Mouse (Mus musculus): ENCODE measurements around the gene Palm2. TPM values are rescaled to one million over a fixed set of nuclear protein-coding genes. Genes with fewer than 3 reads are reported as not detected.
A peak's percentile ranks its signal among the peaks of the same experiment; 100 is the strongest.

The Palm2 gene
- total RNA-seq, 2 experiments from 2014 or later: 10.3 to 43.5 TPM

DNA sequence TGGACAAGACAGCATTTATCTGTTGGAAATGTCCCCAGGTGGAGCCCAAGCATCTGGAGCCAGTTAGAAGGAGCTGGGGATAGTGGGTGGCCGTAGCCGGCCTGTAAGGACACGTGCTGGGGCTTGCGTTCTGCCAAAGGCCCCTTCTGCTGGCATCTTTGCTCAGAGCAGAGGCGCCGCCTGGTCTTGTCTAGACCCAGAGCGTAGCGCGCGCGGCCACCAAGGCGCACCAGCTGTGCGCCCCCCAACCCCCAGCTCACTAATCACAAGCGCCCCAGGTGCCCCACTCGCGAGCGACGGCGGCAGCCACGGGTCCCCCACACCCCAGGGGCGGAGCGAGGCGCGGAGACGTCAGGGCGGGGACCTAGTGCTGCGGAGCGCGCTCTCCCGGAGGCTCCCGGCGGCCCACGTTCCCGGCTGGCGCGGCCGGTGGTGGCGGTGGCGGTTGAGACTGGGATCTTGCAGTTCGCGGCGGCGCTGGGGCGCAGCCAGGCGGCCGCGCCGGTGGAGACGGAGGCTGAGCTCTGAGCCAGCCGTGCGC lies 133.7 kb downstream of the Palm2 start, which contains the start of gene Pakap:
Gene Pakap (plus strand): TSS at position 514 of the 541 bp plus-strand sequence.
- peak; percentile 63 to 72 for DNase-seq (ENCODE audit: low spot score in 2 of 2)

DNA sequence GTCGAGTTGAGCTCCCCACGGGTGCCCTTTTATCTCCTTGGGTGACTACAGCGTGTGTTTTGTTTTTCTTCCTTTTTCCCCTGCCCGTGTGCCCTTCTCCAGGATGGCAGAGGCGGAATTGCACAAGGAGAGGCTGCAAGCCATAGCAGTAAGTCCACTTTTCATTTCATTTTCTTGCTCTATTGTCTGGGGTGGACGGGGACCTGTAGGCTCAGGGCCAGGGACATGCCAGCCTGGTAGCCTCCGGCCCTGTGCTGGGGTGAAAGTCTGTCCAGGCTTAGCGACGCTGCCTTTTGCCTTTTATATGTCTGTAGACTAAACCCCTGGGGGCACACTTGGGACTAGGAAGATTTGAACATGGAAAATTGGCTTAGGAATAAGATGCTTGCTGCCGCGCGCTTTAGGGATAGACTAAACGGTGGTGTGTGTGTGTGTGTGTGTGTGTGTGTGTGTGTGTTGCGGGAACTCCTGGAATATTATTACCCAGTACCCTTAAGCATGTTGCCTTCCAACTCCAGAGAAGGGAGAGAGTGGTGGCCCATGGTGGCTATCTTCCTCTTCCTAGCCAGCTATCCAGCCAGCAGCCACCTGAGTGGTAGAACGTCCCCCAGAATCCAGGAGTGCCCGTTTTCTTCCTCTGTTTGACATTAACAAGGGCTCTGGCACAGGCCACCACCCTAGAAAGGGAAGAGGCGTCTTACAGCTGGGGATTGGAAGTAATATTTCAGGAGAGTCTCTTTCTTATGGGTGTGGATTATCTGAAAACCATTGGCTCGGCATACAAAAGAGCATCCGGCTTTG lies 134.4 kb downstream of the Palm2 start:
- no peak for DNase-seq (ENCODE audit: low spot score in 2 of 2)

DNA sequence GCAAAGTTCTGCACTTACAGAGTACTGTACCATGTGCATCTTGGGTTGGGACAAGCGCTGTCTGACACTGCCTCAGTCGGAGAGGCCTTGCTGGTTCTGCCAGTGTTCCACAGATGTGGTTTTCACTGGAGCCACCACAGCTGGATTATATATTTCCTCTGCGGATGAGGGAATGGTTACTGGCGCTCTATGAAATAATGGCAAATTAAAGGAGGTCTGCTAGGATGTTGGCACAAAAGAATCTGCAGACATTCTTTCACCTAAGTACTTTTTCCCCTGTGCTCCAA lies 135.0 kb downstream of the Palm2 start:
- DNase-seq (ENCODE audit: low spot score in 2 of 2): no peak

DNA sequence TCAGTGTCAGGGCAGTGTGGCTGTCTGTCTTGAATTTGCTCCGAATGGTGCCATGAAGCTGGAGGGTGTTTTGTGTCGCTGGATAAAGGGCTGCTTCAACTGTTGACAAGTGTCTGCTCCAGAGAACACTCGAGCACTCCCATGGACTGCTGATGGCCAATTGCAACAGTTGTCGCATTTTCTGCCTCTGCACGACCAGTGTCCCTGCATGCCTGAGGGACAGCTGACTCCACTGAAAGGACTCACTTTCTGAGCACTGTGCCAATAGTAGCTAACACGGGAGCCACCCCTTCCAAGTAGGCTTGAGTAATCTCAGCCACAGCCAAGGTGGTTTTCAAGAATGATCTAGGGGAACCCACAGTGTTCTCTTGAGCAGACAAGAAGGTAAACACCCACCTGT lies 135.7 kb downstream of the Palm2 start:
- no peak for DNase-seq (ENCODE audit: low spot score in 2 of 2)

DNA sequence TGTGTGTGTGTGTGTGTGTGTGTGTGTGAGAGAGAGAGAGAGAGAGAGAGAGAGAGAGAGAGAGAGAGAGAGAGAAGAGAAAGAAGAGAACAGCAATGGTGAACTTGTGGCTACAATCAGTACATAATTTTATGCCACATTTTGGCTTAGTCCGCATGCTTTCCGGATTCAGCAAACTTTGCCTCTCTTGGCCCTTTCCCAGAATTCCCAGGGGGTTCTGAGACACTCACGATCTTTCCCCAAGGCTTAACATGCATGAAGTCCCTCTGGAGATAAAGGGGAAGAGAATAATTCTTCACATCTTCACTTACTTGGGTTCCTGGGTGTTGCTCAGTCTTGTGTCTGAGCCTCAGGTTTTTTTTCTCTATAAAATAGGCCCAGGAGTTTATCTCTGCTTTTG lies 136.2 kb downstream of the Palm2 start:
- DNase-seq (ENCODE audit: low spot score in 2 of 2): no peak

DNA sequence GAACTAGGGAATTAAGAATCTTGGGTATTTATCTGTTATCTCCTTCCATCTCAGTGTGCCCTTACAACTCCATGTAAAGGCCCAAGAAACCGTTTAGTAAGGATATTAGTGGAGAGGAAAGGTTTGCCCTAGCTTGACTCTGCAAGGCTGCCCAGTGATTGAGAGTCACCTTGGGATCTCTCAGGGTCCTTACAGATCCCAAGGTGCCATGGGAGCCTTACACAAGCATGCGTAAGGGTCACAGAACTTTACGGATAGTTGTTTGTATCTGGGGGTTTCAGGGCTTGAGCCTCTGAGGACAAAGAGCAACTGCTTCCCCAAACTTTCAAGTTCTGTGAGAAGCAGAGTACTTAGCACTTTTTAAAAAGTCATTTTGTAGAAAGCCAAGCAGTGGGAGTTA lies 140.1 kb downstream of the Palm2 start:
- DNase-seq (ENCODE audit: low spot score in 2 of 2): no peak

DNA sequence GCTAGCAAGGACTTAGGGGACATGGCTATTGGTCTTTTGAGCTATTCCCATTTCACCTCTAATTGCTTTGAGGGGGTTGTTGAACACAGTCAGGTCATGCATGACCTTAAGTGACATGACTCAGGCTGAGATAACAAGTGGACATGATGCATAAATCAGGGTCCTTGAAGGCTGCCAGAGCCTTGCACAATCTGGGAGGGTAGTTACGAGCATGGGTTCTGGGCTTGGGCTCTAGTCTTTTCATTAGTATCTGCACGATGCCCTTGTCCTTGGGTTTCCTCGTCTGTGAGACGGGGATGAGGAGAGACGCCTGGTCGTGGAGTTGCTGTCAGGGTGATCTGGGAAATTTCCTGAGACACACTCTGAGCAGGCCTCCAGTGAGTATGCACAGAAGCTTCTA lies 140.6 kb downstream of the Palm2 start:
- peak in 1 of 2 experiments; percentile 52 for DNase-seq (ENCODE audit: low spot score in 2 of 2)

DNA sequence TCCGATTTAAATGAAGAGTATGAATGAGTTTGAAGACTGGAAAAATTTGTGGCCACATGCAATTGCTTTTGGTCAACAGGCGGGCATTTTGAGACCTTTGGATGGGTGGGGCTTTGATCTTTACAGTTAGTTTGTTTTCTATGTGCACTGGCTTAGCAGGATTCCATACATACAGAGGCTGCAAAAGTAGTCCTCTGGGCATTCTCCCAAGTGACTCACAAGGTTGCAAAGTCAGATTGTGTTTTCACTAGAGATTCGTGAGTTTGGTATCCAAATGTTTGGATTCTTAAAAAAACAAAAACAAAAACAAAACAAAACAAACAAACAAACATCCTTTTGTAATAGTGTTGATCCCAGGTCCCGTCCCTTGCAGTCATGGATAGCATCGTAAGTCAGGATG lies 141.6 kb downstream of the Palm2 start:
- DNase-seq (ENCODE audit: low spot score in 2 of 2): no peak

DNA sequence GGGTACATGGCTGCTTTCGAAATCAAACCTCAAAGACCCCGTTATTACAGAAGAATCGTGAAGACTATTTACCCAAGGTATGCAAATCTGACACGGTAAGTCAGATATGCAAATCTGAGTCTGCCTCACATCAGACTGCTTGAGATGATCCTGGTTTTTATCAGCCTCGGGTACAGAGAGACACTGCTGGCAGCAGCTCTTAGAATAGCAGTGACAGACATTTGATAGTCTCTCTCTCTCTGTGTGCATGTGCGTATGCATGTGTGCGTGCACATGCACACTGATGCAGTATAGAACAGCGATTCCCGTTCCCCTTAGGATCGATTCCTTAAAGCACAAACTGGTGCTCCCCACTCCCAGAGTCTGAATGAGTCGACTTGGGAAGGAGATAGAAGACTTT lies 142.0 kb downstream of the Palm2 start:
- DNase-seq (ENCODE audit: low spot score in 2 of 2): no peak

DNA sequence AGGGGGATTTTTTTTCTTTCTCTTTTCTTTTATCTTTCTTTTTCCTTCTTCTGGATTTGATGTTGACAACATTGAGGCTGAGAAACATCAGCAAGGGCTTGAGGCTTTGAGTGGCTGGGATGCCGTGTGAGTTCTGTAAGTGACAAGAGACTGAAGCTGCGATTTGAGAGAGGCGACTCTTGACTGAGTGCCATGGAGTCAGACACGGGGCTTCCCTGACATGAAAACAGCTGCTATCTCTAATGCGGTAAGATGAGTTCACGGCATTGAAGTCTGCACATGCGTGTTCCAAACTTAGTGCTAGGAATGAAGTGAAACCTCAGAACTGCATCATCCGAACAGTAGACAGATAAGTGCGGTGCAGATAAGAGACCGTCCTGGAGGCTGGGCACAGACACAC lies 145.6 kb downstream of the Palm2 start:
- no peak for DNase-seq (ENCODE audit: low spot score in 2 of 2)

DNA sequence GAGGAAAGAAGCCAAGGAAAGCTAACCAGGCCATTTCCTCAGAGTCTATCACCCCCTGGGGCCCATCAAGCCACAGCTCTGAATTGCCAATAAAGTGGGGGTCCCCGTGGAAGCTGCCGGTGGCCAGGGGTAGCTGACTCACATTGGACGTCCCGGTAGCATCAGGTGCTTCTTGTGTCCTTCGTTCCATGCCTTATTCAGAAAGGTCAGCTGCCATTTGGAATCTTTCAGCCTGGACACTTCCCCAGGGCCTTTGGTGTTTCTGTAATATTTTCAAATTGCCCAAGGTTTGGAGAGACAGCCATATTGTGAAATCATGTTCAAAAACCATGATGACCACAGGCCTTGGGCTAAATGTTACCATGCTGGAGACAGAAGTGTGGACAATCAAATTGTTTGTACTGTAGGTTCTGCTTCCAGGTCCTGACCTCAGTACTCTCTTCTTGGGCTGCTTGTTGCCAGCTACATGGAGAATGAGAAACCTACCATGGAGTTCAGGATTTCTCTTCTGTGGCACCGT lies 151.3 kb downstream of the Palm2 start:
- no peak for DNase-seq (ENCODE audit: low spot score in 2 of 2)

DNA sequence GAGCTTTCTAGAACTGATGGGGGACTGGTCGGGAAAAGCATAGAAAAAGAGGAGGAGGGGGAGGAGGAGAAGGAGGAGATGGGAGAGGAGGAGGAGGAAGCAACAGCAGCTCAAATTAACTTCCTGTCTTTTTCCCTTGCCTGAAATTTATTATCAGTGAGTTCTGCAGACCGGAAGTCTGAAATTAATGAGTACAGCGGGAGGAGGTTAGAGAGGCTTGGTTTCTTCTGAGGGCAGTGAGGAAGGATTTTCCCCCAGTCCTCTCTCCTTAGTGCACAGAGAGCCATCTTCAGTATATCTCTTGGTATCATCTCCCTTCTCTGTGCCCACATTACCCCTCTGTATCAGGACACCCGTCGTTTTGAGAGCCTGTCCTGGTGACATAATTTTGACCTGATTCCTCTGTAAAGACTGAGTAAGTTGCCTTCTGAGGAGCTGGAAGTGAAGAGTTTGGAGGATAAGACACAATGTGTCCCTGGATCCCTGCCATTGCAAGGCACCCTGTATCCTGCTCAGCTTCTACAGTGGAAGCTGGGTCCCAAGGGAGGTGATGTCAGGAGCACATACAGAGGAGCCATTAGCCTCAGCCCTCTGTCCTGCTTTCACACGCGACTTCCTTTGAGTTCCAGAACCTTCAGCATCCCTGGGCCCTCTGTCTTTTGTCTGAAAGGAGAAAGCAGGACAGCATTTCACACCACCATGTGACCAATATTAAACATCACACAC lies 153.0 kb downstream of the Palm2 start:
- DNase-seq (ENCODE audit: low spot score in 2 of 2): no peak

DNA sequence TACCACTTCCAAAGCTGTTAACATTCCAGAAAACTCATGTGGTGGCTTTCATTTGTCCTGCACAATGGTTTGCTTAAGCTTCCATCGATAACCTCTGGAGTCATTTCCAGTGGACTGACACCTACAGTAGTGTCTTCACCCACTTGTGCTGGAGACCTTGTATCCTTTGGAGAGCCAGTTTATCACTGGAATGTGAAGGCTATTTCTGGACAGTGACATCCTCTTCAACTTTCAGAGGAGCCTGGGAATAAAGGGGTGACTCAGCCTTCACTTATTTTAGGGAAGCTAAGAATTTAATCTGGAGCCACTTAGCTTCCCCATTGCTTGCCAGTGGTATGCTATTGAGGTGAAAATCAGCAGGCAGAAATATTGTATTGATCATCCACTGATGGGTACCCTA lies 154.3 kb downstream of the Palm2 start:
- no peak for DNase-seq (ENCODE audit: low spot score in 2 of 2)

DNA sequence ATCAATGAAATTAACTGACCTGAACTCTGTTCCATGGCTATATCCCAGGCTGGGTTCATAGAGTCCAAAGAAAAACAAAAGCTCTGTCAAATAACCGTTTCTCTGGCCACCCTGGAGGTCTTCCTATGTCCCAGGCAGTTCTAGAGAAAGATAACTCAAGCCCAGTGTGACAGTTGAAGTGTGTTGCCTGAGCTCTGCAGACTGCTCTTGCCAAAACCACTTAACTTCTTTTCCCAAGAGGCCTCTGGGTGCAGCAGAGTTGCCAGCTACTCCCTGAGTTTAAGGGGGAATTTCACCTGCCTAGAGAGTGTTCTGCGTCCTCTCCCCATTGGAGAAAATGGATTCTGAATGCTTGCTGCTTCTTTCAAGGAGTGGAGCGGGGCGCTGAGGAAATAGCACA lies 158.7 kb downstream of the Palm2 start:
- DNase-seq (ENCODE audit: low spot score in 2 of 2): no peak

DNA sequence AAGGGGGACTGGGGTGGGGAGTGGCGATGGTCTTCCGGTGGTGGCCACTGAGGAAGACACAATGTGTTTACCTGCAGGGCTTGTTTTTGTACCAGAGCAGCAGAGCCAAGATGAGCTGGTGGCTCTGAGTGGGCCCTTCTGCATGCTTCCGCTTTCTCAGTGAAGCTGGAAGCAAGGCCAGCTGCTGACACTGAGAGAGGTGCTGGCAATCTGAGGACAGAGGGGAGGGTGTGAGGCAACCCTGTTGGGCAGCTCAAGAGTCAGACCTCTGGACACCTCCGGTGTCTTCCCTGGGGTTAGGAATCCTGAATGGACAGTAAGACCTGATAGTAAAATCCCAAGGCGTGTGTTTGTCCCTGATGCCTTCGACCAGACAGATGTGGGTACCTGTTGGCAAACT lies 165.9 kb downstream of the Palm2 start:
- no peak for DNase-seq (ENCODE audit: low spot score in 2 of 2)

DNA sequence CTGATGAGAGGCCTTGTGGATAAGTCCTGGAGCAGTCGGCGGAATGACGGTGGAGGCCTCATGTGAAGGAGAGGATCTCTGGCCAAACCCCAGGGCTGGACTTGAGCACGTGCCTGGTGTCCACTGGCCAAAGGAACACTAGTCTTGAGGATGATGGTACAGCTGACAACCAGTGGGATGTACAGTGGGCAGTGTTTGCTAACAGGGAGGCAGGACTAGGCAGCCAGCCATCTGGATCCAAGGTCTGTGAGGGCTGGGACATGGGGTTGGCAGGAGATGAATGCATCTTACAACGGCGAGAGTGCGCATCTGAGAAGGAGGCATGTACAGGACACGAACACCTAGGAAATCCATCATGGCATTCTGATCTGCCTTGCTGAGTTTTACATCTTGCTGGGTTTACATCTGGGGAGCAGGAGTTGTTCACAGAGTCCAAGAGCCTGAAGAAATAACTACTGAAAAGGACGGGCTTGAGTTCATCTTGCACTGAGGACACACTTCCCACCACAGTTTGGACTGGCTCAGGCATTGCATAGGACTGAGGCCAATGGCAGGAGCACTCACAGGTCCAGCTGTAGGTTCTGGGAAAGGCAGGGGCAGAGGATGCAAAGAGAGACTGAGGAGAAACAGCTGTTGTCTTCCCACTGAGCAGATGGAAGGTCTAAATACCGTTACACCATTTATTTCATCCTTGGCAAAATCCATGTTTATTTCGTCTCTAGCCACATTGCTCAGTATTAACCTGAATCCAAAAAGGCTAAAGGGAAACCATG lies 166.8 kb downstream of the Palm2 start:
- no peak for DNase-seq (ENCODE audit: low spot score in 2 of 2)

DNA sequence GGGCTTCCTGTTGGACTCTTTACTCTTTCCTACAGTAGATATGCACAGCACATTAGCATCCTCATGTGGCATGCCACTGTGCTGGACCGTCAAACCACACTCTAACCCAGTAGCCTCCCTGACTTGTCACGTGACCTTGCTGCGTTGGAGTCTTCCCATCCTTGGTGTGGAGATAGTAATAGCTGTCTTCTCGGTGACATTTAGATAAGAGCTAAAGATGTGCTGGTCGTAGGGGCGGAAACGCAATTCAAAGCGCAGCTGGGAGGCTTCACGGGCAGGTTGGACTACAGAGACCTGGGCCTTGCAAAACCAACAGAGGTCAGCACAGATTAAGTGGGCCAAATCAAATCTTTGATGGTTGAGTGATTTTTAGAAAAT lies 167.4 kb downstream of the Palm2 start:
- no peak for DNase-seq (ENCODE audit: low spot score in 2 of 2)

DNA sequence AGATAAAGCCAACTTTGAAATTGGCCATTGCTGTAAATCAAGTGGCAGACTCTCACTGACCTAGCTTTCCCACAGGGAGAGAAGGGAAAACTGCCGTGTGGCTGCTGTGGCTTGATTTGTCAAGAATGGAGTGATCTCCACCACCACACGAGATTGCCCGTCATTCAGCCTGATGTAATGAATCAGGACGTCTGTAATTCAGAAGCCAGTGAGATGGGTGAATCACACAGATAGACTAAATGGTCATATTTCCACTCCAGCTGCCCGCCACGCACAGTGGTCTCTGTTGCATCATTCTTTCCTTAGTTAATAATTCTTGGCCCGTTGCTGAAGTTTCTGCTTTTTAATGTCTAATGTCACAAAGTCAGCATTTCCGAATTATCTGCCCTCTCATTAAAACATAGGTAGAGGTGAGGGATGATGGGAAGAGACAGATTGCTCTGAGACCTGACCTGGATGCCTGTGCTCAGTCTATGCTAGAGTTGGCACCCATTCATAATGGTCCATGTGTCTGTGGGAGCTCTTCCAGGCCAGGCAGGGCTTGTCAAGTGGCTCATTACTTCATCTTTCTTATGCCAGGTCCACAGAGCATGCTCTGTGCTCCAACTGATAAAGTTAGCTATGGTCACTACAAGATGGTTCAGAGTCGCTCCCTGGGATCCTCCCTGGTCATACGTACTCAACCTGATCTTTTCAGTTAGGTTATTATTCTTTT lies 168.0 kb downstream of the Palm2 start:
- no peak for DNase-seq (ENCODE audit: low spot score in 2 of 2)

DNA sequence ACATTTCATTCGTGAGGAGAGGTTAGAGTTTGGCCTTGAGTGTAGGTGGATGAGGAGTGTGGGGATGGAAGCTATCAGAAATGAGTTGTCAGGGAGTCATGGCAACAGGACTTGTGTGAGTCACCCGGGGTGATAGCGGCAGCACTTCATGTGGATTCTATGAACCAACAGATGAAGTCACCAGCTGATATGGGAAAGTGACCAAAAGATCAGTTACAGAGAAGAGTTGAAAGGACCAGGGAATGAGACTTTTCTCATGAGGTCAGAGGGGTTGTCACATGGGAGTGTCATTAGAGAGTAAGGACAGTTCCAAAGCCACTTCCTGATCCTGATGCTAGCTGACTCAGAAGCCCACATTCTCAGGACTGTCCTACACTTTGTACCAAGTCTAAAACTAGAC lies 172.2 kb downstream of the Palm2 start:
- peak; percentile 38 to 47 for DNase-seq (ENCODE audit: low spot score in 2 of 2)

DNA sequence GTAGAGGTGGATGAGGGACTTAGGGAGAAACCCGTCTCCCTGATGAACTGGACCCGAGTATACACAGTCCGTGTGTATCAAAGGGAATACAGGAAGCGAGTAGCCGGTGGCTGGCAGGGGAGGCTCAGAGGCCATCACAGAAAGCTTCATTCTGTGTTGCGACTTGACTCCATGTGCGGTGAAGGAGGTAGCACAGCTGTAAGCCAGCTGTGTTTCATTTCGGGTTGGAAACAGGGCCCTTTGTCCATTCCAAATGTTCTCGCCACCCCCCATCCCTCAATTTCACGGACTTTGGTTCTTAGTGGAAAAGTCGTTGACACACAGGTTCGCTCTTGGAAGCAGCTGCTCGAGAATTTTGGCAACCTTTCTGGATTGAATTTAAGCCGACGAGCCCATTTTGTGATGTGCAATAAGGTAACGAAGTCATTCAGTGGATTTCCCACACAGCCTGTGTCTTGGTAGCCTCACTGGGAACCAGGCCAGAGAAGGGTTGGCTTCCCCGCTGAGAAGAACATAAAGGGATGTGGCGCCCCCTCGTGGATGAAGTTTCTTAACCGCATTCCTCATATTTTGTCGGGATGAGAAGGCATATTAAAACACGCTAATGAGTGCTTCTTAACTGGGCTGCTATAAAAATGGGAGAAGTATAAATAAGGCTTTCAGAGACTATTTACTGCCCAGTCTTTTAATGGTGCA lies 173.3 kb downstream of the Palm2 start:
- peak; percentile 86 to 88 for DNase-seq (ENCODE audit: low spot score in 2 of 2)
